Mouse (Mus musculus) retina, embryonic 14.5 days (tissue): ENCODE data around the gene Myo18b.
A peak's percentile ranks its signal among the peaks of the same experiment; 100 is the strongest.

Source experiments
- DNase-seq: peaks from one replicate; pipeline ENCODE4 v3.0.0-alpha.2; 2015; ENCODE audit warnings: low spot score

Gene Myo18b

GRCm38 (mm10) chr5:112745176-112745575, 151.0 kb downstream of the Myo18b start:
- DNase-seq = no peak

- DNase-seq = no peak
These were observed 151.6 kb downstream of the Myo18b start for GRCm38 (mm10) chr5:112744571-112744970.

GRCm38 (mm10) chr5:112743121-112743520, 153.0 kb downstream of the Myo18b start:
- no peak for DNase-seq

DNA sequence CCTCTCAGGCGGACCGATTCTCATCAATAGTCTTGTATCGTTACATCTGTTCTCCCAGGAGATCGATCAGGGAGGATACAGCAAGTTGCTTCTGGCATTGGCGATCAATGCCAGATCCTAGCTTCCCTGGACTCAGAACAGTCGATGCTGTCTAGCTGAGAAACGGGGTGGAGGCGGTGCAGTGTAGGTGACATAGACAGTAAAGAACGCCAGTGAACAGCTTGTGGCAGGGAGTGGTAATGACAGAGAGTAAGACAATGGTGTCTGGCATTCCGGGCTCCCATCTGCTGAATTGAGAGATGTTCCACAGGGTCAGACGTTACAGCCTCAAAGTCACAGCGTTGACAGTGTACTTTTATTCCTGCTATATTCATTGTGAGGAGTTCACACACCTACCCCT, 155.5 kb downstream of the Myo18b start:
- DNase-seq = peak; percentile 37

DNA sequence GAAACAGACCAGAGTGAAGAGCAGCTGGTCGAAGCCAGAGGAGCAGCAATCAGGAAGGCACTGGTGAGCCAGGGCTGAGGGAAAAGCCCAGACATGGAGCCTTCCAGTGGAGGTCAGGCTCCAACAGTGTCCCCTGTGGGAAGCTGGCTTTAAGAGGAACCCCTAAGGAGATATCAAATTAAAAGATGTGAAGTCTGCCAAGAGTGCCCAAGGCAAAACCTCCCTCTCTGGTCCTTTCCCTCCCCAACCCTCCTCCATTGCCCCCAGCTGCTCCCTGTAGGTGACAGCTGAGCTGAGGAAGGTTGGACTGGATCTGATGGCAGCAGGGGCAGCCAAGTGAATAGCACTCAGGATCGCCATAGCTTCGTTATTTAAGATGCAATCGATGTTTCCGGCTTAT, 161.1 kb downstream of the Myo18b start:
- no peak for DNase-seq

DNA sequence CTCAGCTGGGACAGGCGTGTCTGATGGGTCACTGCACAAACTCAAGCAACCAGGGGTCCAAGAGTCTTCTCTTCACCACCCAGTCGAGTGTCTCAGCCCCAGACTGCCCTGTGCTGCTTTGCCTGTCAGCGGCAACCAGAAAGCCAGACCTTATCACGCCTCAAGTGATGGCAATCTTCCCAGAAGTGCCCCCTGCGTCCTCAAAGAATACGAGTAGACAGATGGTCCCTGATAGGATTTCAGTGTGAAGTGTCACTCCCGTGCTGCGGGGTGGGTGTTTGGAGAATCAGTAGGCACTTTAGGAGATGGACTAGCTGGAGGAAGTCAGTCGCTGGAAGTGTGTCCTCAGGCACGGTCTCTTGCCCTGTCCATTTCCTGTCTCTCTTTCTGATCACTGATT, 165.6 kb downstream of the Myo18b start:
- no peak for DNase-seq

DNA sequence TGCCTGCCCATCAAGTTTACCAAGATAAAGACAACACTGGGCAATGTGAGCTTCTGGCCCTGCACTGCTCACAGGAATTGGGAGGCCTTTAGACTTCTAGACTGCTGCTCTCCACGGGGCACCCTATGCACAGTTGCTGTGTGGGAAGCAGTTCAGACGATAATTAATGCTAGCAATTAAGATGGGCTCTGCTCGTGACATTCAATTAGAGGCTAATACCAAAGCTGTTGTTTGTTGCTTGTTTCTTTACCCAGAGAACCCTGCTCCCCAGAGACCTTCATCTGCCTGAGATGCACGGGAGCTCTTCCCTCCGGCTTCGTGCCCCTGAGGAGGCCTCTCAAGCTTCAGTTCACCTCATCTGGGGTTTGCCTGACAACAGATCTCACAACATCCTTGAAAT, 167.7 kb downstream of the Myo18b start:
- no peak for DNase-seq

DNA sequence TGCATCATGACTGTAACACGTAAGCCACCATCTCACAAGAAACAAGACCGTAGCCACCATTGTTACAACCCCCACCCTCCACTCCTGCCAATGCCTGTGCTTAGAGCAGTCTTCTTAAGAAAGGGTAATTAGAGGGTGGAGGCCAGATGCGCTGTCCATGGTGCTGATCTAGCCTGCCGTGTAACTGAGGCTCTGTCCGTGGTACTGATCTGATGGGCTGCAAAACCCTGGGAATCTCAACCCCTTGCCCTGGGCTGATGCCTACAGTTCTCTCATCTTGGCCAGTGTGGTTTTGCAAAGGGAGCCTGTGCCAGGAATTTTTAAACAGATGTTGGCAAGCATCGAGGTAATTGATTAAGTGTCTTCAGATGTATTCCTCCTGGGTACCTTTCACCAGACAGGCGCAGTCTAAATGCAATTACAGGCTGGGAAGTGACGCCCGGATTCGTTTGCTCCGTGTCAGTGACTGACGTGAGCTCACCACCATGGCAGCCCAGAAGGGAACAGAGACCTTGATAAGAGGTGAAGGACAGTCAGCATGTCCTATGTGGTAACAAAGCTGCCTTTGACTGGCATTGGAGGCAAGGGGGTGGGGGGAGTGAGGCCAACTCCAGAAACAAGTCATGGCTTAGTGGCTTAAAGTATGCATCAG, 177.4 kb downstream of the Myo18b start:
- peak; percentile 93 for DNase-seq

DNA sequence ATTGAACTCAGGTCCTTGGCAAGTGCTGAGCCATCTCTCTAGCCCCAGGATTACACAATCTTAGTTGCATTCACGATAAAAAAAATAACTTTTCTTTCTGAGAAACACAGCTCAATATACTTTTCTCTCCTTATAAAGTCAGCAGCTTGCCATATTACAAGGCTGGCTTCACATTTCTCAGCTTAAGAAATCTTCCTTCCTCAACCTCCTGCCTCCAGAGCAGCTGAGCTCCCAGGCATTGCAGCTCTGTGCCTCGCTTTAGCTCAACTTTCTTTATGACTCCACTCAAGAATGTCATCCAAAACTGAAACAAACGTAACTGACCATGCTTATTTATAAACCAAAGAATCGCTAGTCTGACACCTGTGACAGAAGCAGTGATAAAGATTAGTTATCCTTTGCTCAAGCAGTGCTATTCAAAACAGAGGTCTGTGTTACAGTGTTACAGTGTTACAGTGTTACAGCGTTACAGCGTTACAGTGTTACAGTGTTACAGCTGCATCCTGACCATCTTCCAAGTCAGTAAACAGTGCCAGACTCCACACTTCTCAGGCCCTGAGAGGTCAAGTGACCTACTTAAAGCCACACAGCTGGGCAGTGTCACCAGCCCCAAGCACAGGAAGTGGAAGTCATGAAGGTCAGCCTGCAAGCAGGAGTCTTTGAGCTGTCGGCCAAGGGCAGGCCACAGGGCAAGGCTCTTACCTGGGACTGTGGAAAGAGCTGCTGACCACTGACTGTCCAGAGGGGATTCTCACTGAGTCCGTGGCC, 181.3 kb downstream of the Myo18b start:
- no peak for DNase-seq

DNA sequence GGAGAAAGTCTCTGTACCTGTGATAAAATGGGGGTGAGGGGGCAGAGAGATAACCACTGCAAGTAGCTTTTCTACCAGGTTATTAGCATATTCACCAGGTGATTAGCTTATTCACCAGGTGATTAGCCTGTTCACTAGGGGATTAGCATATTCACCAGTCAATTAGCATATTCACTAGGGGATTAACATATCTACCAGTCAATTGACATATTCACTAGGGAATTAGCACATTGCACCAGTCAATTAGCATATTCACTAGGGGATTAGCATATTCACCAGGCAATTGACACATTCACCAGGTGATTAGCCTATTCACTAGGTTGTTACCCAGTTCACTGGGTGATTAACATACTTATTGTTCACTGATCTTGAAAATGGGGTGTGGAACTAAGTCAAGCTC, 186.3 kb downstream of the Myo18b start:
- no peak for DNase-seq

GRCm38 (mm10) chr5:112708441-112708840, 187.7 kb downstream of the Myo18b start:
- no peak for DNase-seq

- DNase-seq = no peak
These were observed 188.7 kb downstream of the Myo18b start for GRCm38 (mm10) chr5:112707478-112707877.

GRCm38 (mm10) chr5:112700794-112701193, 195.4 kb downstream of the Myo18b start:
- no peak for DNase-seq

- no peak for DNase-seq
These were observed 199.5 kb downstream of the Myo18b start for GRCm38 (mm10) chr5:112696683-112697082.

GRCm38 (mm10) chr5:112695254-112695711, 200.9 kb downstream of the Myo18b start:
- peak; percentile 76 for DNase-seq

GRCm38 (mm10) chr5:112693286-112693849, 202.8 kb downstream of the Myo18b start:
- no peak for DNase-seq

GRCm38 (mm10) chr5:112687100-112687818, 208.9 kb downstream of the Myo18b start:
- DNase-seq = no peak

- no peak for DNase-seq
These were observed 209.7 kb downstream of the Myo18b start for GRCm38 (mm10) chr5:112686309-112687099.

DNA sequence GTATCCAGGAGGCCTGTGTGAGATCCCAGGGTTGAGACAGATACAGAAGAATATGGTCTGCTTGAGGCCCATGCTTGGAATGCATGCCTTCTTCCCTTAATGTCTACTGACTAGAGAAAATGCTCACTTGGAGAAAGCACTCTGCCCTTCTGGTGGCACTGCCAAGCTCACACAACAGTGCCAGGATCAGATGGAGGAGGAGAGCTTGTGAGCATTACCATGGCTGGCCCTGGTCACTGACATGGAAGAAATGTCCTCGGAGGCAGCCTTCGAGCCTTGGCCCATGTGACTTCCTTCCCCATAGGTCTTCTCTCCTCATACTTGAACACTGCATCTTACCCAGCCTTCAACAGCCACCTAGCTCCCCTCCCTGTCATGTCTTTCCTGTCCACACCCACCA, 216.9 kb downstream of the Myo18b start:
- no peak for DNase-seq

DNA sequence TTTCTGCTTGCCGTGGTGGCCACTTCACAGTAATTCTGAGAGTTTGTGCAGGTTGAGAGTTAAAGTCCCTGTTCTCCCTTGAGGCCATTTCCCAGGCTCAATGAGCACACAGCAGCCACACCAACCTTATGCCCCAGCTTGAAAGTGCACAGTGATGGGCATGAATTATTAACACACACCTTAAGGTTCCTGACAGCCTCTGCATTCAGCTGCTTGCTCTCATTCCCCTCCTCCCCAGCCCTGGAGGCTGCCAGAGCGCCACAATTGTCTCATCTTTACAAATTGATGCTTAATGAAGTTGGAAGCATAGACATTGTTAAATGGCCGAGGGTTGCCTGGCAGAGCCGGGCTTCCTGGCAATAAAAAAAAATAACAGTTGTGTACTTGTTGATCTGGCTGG, 218.0 kb downstream of the Myo18b start:
- peak; percentile 56 for DNase-seq

DNA sequence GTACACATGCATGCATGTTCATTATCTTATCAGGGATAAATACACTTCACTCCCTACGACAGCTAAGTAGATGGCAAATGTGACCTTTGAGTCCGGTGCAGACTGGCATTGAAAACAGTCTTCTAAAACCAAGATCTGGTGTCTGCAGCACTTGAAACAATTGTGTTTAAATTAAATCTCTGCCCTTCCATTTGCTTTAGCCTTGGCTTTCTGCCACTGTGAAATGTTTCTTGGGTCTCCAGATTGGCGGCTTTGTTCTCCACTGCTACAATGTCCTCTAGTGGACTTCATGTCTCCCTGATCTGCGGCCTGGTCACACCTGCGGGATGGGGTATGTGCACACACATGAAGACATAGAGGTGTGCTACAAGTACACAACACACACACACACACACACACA, 221.4 kb downstream of the Myo18b start:
- no peak for DNase-seq

DNA sequence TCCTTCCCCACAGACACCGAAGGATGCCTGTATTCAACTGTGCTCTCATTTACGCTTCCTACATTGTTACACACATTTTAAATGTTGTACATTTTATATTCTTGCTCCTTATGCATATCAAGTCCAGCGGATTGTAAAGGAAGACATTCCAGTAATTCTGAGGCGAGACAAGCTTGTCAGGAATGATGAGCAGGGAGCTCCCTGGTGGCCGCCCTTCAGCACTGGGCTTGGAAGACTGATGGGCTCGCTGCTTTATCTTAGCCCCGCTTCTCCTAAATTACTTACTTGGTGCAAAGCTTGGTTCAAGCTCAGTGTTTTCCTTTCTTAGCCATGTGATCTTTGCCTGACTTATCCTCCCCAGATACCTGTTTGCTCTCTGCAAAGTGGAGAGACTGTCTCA, 223.7 kb downstream of the Myo18b start:
- no peak for DNase-seq
